In genomic region chr2:18935581-18936027, GRCm38 (mm10) we compare ENCODE assay signal across 14 mouse cellular contexts.
DNase-seq lines count a peak whose midpoint lies in the region; ATAC-seq lines count a peak whose summit lies in the region.
"Had no signal": no experiment of that assay in that cellular context is flagged by ENCODE, and none has a peak within 500 bp of the region (broad histone marks: within the 10 kb centered on the region; RNA-seq: fewer than 3 reads in every experiment).

No protein-coding gene starts in this region.

- WGBS in lung, embryonic 15.5 days: 48% methylated on average over 2 of the region's 2 CpGs
- WGBS in liver, embryonic 16.5 days (ENCODE audit: insufficient replicate concordance): 23% methylated on average over 2 of the region's 2 CpGs
- 87% methylated on average over 2 of the region's 2 CpGs for WGBS in hindbrain, embryonic 13.5 days

- H3K27ac ChIP-seq in lung, embryonic 15.5 days: no peak overlapping the region
- peak overlapping the region; percentile 85 for H3K27ac ChIP-seq in liver, embryonic 16.5 days (ENCODE audit: low read length)
- H3K27ac ChIP-seq in hindbrain, embryonic 13.5 days: no peak overlapping the region
- H3K27ac ChIP-seq: midbrain, embryonic 10.5 days had no signal

- H3K4me3 ChIP-seq in lung, embryonic 15.5 days: no peak overlapping the region
- no peak overlapping the region for H3K4me3 ChIP-seq in liver, embryonic 16.5 days (ENCODE audit: low read depth, low read length)
- no peak overlapping the region for H3K4me3 ChIP-seq in hindbrain, embryonic 13.5 days
- H3K4me3 ChIP-seq: midbrain, embryonic 10.5 days had no signal

- ATAC-seq in lung, embryonic 15.5 days (ENCODE audit: borderline replicate concordance, extremely low read depth, low FRiP score, low TSS enrichment): peak; percentile 24; the same call in 1 of the 2 replicates
- ATAC-seq in granulocyte monocyte progenitor cell, adult 5-6 weeks (replicated peaks; ENCODE audit: poor library complexity, severe bottlenecking): 0 out of 2 replicates have a peak, but pooled peaks have one; percentile 6
- ATAC-seq in liver, embryonic 16.5 days (ENCODE audit: low read depth): peak; percentile 84
- ATAC-seq in hindbrain, embryonic 13.5 days (ENCODE audit: low FRiP score): no peak
- ATAC-seq in monocyte, adult 5-6 weeks (replicated peaks; ENCODE audit: insufficient number of reproducible peaks, low FRiP score, low TSS enrichment, poor library complexity, severe bottlenecking): no peak
- ATAC-seq: inflammation-experienced regulatory T-cells, adult 6 months had no signal

- no peaks in the 10 kb centered on the region for H3K27me3 ChIP-seq in lung, embryonic 15.5 days
- H3K27me3 ChIP-seq in liver, embryonic 16.5 days (ENCODE audit: control insufficient read depth, insufficient read depth, low read depth, low read length): no peaks in the 10 kb centered on the region
- H3K27me3 ChIP-seq in hindbrain, embryonic 13.5 days: no peaks in the 10 kb centered on the region

- no peak overlapping the region for H3K9ac ChIP-seq in lung, embryonic 15.5 days
- peak overlapping the region; percentile 28 for H3K9ac ChIP-seq in liver, embryonic 16.5 days (ENCODE audit: low read depth, low read length)
- no peak overlapping the region for H3K9ac ChIP-seq in hindbrain, embryonic 13.5 days

- no peaks in the 10 kb centered on the region for H3K36me3 ChIP-seq in lung, embryonic 15.5 days
- no peaks in the 10 kb centered on the region for H3K36me3 ChIP-seq in liver, embryonic 16.5 days (ENCODE audit: control insufficient read depth, insufficient read depth)
- H3K36me3 ChIP-seq in hindbrain, embryonic 13.5 days: no peaks in the 10 kb centered on the region
- H3K36me3 ChIP-seq: midbrain, embryonic 10.5 days had no signal

- no peak overlapping the region for H3K4me2 ChIP-seq in lung, embryonic 15.5 days
- H3K4me2 ChIP-seq in liver, embryonic 16.5 days (ENCODE audit: low read depth, low read length): peak overlapping the region; percentile 43
- H3K4me2 ChIP-seq in hindbrain, embryonic 13.5 days: no peak overlapping the region

- peaks cover 25% of the 10 kb centered on the region for H3K4me1 ChIP-seq in lung, embryonic 15.5 days
- H3K4me1 ChIP-seq in liver, embryonic 16.5 days (ENCODE audit: control insufficient read depth, low read depth, low read length): peaks cover 65% of the 10 kb centered on the region
- H3K4me1 ChIP-seq in hindbrain, embryonic 13.5 days (replicated peaks): peaks cover 34% of the 10 kb centered on the region

- DNase-seq in lung, adult 18-20 months: no peak
- no peak for DNase-seq in kidney, adult 18-20 months
- no peak for DNase-seq in right cerebral cortex, postnatal 14 days
- DNase-seq: heart, postnatal 14 days; kidney, postnatal 36 days; lung, adult 2 months; retina, postnatal 1 day had no signal

- H3K9me3 ChIP-seq in lung, embryonic 15.5 days: no peaks in the 10 kb centered on the region
- no peaks in the 10 kb centered on the region for H3K9me3 ChIP-seq in liver, embryonic 16.5 days (replicated peaks; ENCODE audit: control insufficient read depth, low read length)
- H3K9me3 ChIP-seq in hindbrain, embryonic 13.5 days: no peaks in the 10 kb centered on the region
- H3K9me3 ChIP-seq: midbrain, embryonic 10.5 days had no signal

Comparison
In these comparisons a context has a peak if more than half of its experiments do, and no peak if none do; other contexts are left out.
1. ATAC-seq: peak in lung, embryonic 15.5 days (single experiment), granulocyte monocyte progenitor cell, adult 5-6 weeks (single experiment) and liver, embryonic 16.5 days (single experiment); none in hindbrain, embryonic 13.5 days (single experiment) and monocyte, adult 5-6 weeks (single experiment).